Mouse (Mus musculus): ENCODE measurements around the gene Elf4. TPM values are rescaled to one million over a fixed set of nuclear protein-coding genes. Genes with fewer than 3 reads are reported as not detected.

Elf4 gene
- polyA plus RNA-seq, 1 experiment: 7.0 TPM

DNA sequence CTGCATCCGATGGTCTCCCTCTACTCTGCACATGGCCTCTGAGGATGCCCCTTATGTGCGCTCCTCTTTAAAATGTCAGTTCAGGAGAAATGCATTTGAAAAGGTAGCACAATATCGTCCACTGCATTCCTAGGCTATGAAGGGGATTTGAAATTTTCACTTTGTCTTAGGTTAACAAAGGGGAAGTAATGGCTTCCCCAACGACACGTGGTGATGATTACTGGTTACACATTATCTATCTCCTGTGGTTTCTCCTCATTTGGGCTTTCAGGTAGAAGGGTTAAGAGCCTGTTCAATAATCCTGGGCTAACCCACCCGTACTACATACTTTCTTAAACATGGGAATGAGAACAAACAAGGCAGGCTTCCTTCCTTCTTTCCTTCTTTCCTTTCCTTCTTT, 73.6 kb downstream of the Elf4 start:
- no peak overlapping the region for H3K4me2 ChIP-seq (ENCODE audit: low read depth)
- TF ChIP-seq SRF (IDR thresholded peaks at IDR 0.05; ENCODE audit: control insufficient read depth, insufficient read length, low read depth): no peak
- no peak for TF ChIP-seq MYOG (IDR thresholded peaks at IDR 0.05; ENCODE audit: control insufficient read depth in 1 of 3, insufficient read depth in 1 of 3, insufficient read length in 2 of 3, low read depth in 2 of 3)
- TF ChIP-seq CEBPB (IDR thresholded peaks at IDR 0.05; ENCODE audit: insufficient read depth, poor library complexity, severe bottlenecking): no peak
- no peak for TF ChIP-seq TCF12 (IDR thresholded peaks at IDR 0.05; ENCODE audit: insufficient read depth, poor library complexity, severe bottlenecking)
- TF ChIP-seq E2F4 (IDR thresholded peaks at IDR 0.05; ENCODE audit: insufficient read depth): no peak
- peaks cover 11% of the 10 kb centered on the region for H3K36me3 ChIP-seq (ENCODE audit: control insufficient read depth, insufficient read depth)
- no peaks in the 10 kb centered on the region for H3K79me2 ChIP-seq (ENCODE audit: control insufficient read depth, insufficient read depth)
- no peaks in the 10 kb centered on the region for H3K27me3 ChIP-seq (ENCODE audit: control insufficient read depth, insufficient read depth, insufficient read length)
- no peak overlapping the region for H3ac ChIP-seq (ENCODE audit: control insufficient read depth, insufficient read length)
- no peak overlapping the region for H3K4me3 ChIP-seq

DNA sequence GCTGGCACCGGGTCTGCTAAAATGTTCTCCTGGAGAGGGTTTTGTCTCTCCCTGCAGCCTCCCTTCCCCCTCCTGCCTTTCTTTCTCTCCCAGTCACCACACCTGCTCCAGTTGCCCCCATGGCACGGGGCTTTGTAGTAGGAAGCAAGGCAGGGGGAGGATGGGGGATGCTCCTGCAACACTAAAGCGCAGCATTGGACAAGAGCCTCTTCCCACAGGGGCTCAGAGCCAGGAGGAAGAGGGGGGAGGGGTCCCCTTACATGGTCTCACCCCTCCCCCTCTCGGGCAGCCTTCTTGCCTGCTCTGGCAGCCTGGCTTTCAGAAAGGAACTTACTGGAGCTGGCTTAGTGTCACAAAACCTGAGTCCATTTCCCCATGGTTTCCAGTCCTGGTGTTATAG, 77.0 kb downstream of the Elf4 start:
- no peaks in the 10 kb centered on the region for H3K79me2 ChIP-seq (ENCODE audit: control insufficient read depth, insufficient read depth)
- no peaks in the 10 kb centered on the region for H3K27me3 ChIP-seq (ENCODE audit: control insufficient read depth, insufficient read depth, insufficient read length)
- H3K36me3 ChIP-seq (ENCODE audit: control insufficient read depth, insufficient read depth): peaks cover 7% of the 10 kb centered on the region
- H3K4me2 ChIP-seq (ENCODE audit: low read depth): no peak overlapping the region
- H3K4me3 ChIP-seq: no peak overlapping the region
- no peak overlapping the region for H3ac ChIP-seq (ENCODE audit: control insufficient read depth, insufficient read length)
- no peak for TF ChIP-seq TCF3 (IDR thresholded peaks at IDR 0.05; ENCODE audit: insufficient read length, low read depth)
- TF ChIP-seq REST (IDR thresholded peaks at IDR 0.05; ENCODE audit: insufficient read depth, insufficient read length): no peak
- no peak for TF ChIP-seq MYOG (IDR thresholded peaks at IDR 0.05; ENCODE audit: control insufficient read depth in 1 of 3, insufficient read depth in 1 of 3, insufficient read length in 2 of 3, low read depth in 2 of 3)
- TF ChIP-seq POLR2A (IDR thresholded peaks at IDR 0.05; ENCODE audit: insufficient read length, low read depth): no peak
- TF ChIP-seq POLR2AphosphoS2 (IDR thresholded peaks at IDR 0.05; ENCODE audit: insufficient read length, low read depth): no peak
- no peak for TF ChIP-seq USF1 (IDR thresholded peaks at IDR 0.05; ENCODE audit: low read depth)
- TF ChIP-seq TCF12 (IDR thresholded peaks at IDR 0.05; ENCODE audit: insufficient read depth, poor library complexity, severe bottlenecking): no peak
- TF ChIP-seq MYOD1 (IDR thresholded peaks at IDR 0.05; ENCODE audit: control insufficient read depth in 1 of 3, insufficient read length in 2 of 3, low read depth in 2 of 3): no peak
- TF ChIP-seq MAX (IDR thresholded peaks at IDR 0.05; ENCODE audit: low read depth): no peak
- TF ChIP-seq E2F4 (IDR thresholded peaks at IDR 0.05; ENCODE audit: insufficient read depth): no peak
- no peak for TF ChIP-seq CEBPB (IDR thresholded peaks at IDR 0.05; ENCODE audit: insufficient read depth, poor library complexity, severe bottlenecking)
- no peak for TF ChIP-seq SRF (IDR thresholded peaks at IDR 0.05; ENCODE audit: control insufficient read depth, insufficient read length, low read depth)

DNA sequence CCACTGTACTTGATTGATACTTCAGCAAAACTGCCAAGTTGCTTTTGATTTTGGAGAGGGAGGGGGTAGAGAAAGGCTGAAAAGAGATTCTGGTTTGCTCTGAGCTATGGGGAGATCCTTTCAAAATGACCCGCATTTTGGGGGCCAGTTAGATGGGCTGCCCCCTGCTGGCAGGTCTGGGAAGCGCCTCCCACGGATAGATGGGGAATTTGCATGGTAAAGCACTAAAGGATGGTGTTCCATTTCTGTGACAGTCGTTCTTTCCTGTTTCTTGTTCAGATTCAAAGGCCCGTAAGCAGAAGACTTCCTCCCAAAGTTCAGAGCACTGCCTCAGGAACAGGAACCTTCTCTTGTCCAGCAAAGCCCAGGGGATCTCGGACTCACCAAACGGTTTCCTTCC, 79.3 kb downstream of the Elf4 start:
- H3K36me3 ChIP-seq (ENCODE audit: control insufficient read depth, insufficient read depth): no peaks in the 10 kb centered on the region
- H3ac ChIP-seq (ENCODE audit: control insufficient read depth, insufficient read length): no peak overlapping the region
- H3K79me2 ChIP-seq (ENCODE audit: control insufficient read depth, insufficient read depth): no peaks in the 10 kb centered on the region
- TF ChIP-seq MYOG (IDR thresholded peaks at IDR 0.05; ENCODE audit: control insufficient read depth in 1 of 3, insufficient read depth in 1 of 3, insufficient read length in 2 of 3, low read depth in 2 of 3): no peak
- no peak for TF ChIP-seq REST (IDR thresholded peaks at IDR 0.05; ENCODE audit: insufficient read depth, insufficient read length)
- TF ChIP-seq POLR2AphosphoS2 (IDR thresholded peaks at IDR 0.05; ENCODE audit: insufficient read length, low read depth): no peak
- TF ChIP-seq TCF12 (IDR thresholded peaks at IDR 0.05; ENCODE audit: insufficient read depth, poor library complexity, severe bottlenecking): no peak
- no peak for TF ChIP-seq MYOD1 (IDR thresholded peaks at IDR 0.05; ENCODE audit: control insufficient read depth in 1 of 3, insufficient read length in 2 of 3, low read depth in 2 of 3)
- TF ChIP-seq E2F4 (IDR thresholded peaks at IDR 0.05; ENCODE audit: insufficient read depth): no peak
- no peak for TF ChIP-seq TCF3 (IDR thresholded peaks at IDR 0.05; ENCODE audit: insufficient read length, low read depth)
- no peak for TF ChIP-seq MAX (IDR thresholded peaks at IDR 0.05; ENCODE audit: low read depth)
- no peak for TF ChIP-seq USF1 (IDR thresholded peaks at IDR 0.05; ENCODE audit: low read depth)
- no peak for TF ChIP-seq CEBPB (IDR thresholded peaks at IDR 0.05; ENCODE audit: insufficient read depth, poor library complexity, severe bottlenecking)
- no peak for TF ChIP-seq SRF (IDR thresholded peaks at IDR 0.05; ENCODE audit: control insufficient read depth, insufficient read length, low read depth)
- TF ChIP-seq POLR2A (IDR thresholded peaks at IDR 0.05; ENCODE audit: insufficient read length, low read depth): no peak
- H3K4me3 ChIP-seq: no peak overlapping the region
- no peak overlapping the region for H3K4me2 ChIP-seq (ENCODE audit: low read depth)
- no peaks in the 10 kb centered on the region for H3K27me3 ChIP-seq (ENCODE audit: control insufficient read depth, insufficient read depth, insufficient read length)

DNA sequence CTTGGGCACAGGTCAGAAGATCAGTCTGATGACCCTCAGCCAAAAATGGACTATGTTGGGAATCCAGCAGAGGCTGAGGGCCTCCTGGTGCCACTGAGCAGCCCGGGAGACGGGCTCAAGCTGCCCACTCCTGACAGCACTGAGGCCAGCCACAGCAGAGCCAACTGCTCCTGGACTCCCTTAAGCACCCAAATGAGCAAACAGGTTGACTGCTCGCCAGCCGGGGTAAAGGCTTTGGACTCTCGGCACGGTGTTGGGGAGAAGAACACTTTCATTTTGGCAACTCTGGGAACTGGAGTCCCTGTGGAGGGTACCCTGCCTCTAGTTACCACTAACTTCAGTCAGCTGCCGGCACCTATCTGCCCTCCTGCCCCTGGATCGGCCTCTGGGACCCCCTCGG, 95.1 kb downstream of the Elf4 start:
- no peak overlapping the region for H3K4me3 ChIP-seq
- no peaks in the 10 kb centered on the region for H3K79me2 ChIP-seq (ENCODE audit: control insufficient read depth, insufficient read depth)
- no peak for TF ChIP-seq POLR2AphosphoS2 (IDR thresholded peaks at IDR 0.05; ENCODE audit: insufficient read length, low read depth)
- TF ChIP-seq TCF12 (IDR thresholded peaks at IDR 0.05; ENCODE audit: insufficient read depth, poor library complexity, severe bottlenecking): no peak
- TF ChIP-seq MYOG (IDR thresholded peaks at IDR 0.05; ENCODE audit: control insufficient read depth in 1 of 3, insufficient read depth in 1 of 3, insufficient read length in 2 of 3, low read depth in 2 of 3): no peak
- no peak for TF ChIP-seq REST (IDR thresholded peaks at IDR 0.05; ENCODE audit: insufficient read depth, insufficient read length)
- TF ChIP-seq USF1 (IDR thresholded peaks at IDR 0.05; ENCODE audit: low read depth): no peak
- TF ChIP-seq MYOD1 (IDR thresholded peaks at IDR 0.05; ENCODE audit: control insufficient read depth in 1 of 3, insufficient read length in 2 of 3, low read depth in 2 of 3): no peak
- no peak overlapping the region for H3K4me2 ChIP-seq (ENCODE audit: low read depth)
- no peak overlapping the region for H3ac ChIP-seq (ENCODE audit: control insufficient read depth, insufficient read length)
- H3K27me3 ChIP-seq (ENCODE audit: control insufficient read depth, insufficient read depth, insufficient read length): no peaks in the 10 kb centered on the region
- no peaks in the 10 kb centered on the region for H3K36me3 ChIP-seq (ENCODE audit: control insufficient read depth, insufficient read depth)

DNA sequence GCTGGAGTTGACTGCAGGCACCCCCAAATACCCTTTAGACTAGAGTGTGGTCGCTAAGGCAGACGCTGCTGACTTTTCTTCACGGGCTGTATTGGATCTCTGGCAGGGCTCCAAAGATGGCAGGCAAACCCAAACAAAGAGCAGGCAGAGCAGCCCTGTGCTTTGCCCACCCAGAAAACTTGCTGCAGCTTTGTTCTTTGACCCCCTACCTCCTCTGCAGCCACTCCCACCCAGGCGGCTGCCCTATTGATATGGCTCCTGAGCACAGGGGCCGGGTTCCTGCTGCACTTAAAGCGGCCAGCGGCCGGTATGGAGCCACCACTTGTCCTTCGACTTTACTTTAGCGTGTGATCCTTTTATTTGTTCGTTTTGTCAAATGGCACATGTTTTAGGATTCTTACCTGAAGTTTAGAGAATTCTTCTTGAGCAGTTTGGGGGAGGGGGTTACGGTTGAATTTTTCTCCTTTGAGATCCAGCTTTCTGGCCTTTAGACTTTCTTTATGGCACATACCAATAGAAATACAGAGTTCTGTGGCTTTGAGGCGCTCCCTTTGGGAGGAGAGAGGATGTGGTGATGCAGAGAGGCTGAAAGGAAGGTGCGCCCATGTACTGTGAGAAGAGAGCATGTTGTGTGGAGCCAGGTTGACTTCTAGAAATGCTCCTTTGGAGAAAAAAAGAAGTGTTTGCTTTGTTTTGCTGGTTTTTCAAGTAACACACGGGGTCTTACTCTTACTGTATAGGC, 96.9 kb downstream of the Elf4 start:
- Histone ChIP-seq H3K27me3 (ENCODE audit: control insufficient read depth, insufficient read depth, insufficient read length) (no peaks in the 10 kb centered on the region), H3K79me2 (ENCODE audit: control insufficient read depth, insufficient read depth) (no peaks in the 10 kb centered on the region), H3K4me2 (ENCODE audit: low read depth) (no peak overlapping the region), H3ac (ENCODE audit: control insufficient read depth, insufficient read length) (no peak overlapping the region), H3K4me3 (no peak overlapping the region), H3K36me3 (ENCODE audit: control insufficient read depth, insufficient read depth) (no peaks in the 10 kb centered on the region)
- TF ChIP-seq MYOD1 (IDR thresholded peaks at IDR 0.05; ENCODE audit: control insufficient read depth in 1 of 3, insufficient read length in 2 of 3, low read depth in 2 of 3): no peak

Other genes with a start within 250 kb of the Elf4 start
- 12.2 TPM for gene Utp14a, start 206.3 kb downstream of the Elf4 start, polyA plus RNA-seq (2012; fragmentation: generic; extraction: Trizol)
- gene Bcorl1, start 121.8 kb downstream of the Elf4 start, polyA plus RNA-seq (2012; fragmentation: generic; extraction: Trizol): 4.5 TPM
- 33.2 TPM for gene Aifm1, start 50.4 kb upstream of the Elf4 start, polyA plus RNA-seq (2012; fragmentation: generic; extraction: Trizol)
- 0.13 TPM for gene Rab33a, start 56.2 kb upstream of the Elf4 start, polyA plus RNA-seq (2012; fragmentation: generic; extraction: Trizol)
- gene Zfp280c, start 131.4 kb upstream of the Elf4 start, polyA plus RNA-seq (2012; fragmentation: generic; extraction: Trizol): 2.3 TPM
- 5.5 TPM for gene Slc25a14, start 160.3 kb upstream of the Elf4 start, polyA plus RNA-seq (2012; fragmentation: generic; extraction: Trizol)
- gene Gpr119, start 211.3 kb upstream of the Elf4 start, polyA plus RNA-seq (2012; fragmentation: generic; extraction: Trizol): not detected
- 3.7 TPM for gene Rbmx2, start 231.9 kb upstream of the Elf4 start, polyA plus RNA-seq (2012; fragmentation: generic; extraction: Trizol)

Data from myocyte (in vitro differentiated cells).